Mouse (Mus musculus): Measurements from ENCODE around the gene Btbd9.

DNA sequence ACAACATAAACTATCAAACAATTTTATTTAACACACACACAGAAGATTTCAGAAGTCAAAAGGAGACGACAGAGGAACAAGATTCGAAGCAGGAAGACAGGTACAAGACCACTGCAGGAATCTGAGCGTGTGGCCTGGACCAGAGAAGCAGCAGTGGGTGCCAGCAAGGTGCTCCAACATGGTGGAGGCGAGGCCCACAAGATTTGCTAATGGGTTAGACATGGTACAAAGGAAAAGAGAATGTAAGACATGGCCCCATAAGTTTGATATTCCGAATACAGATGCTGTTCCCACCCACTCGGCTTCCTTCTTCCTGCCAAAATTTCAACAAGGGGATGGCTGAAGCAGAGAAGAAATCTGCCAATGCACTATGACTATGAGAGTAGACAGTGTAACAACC is 94.5 kb downstream of the Btbd9 start:
- no peak for TF ChIP-seq ZC3H11A (IDR thresholded peaks at IDR 0.05; ENCODE audit: borderline replicate concordance, low read depth, low read length)
- TF ChIP-seq ZNF384 (IDR thresholded peaks at IDR 0.05; ENCODE audit: low read depth, low read length): no peak
- TF ChIP-seq CHD2 (IDR thresholded peaks at IDR 0.05; ENCODE audit: low read depth, low read length): no peak
- TF ChIP-seq HCFC1 (IDR thresholded peaks at IDR 0.05; ENCODE audit: borderline replicate concordance, insufficient read depth, low read length): no peak
